Mouse (Mus musculus): ENCODE data around the gene 2410131K14Rik.

DNA sequence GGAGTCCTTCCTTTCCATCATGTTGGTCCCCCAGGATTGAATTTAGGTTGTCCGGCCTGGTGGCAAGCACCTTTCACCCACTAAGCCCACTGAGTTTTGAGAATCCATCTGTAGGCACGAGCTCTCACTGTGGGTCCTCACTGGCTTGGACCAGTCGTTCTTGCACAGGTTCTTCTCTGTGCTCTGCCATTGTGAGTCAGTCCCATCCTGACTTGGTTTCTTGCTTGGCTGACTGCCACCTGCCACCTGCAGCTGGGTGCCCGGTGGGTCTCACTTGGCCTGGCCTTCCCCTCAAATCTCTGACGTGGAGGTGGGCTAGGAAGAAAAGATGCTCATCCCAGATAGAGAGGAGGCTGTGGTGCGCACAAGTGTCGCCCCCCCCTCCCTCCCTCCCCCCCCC is 6.0 kb downstream of the 2410131K14Rik start:
- TF ChIP-seq EP300 (IDR thresholded peaks at IDR 0.05; ENCODE audit: insufficient read depth, low read depth, low read length) (no peak), CTCF (IDR thresholded peaks at IDR 0.05; ENCODE audit: low read depth, low read length) (no peak), POLR2A (IDR thresholded peaks at IDR 0.05; ENCODE audit: insufficient read depth, low read length) (no peak)
